Mouse (Mus musculus): ENCODE data around the gene Mest. TPM values are rescaled to one million over a fixed set of nuclear protein-coding genes. Genes with fewer than 3 reads are reported as not detected.

The Mest gene
- polyA plus RNA-seq, 1 experiment from 2014 or later = 464 TPM

DNA sequence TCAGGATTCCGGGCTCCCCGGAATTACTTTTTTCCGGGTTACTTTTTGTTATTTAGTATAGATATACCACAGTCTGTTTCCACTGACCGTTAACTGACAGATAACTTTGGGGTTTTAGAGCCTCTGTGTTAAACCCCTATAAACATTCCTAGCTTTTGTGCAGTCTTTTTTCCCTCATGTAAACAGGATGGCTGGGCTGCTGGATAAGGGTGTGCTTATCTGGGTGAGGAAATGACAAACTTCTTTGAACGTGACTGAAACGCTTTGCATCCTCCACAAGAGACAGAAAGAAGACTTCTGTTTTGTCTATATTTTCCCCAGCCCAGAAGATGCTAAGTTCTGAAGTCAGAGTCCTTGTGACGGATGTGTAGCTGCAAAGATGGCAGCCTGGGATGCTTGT is 10.9 kb upstream of the Mest start:
- peaks cover 13% of the 10 kb centered on the region; the same call in 1 of the 2 replicates for H3K4me1 ChIP-seq (ENCODE audit: control insufficient read depth, insufficient read depth, low read length)
- H3K4me2 ChIP-seq (ENCODE audit: low read length) = no peak overlapping the region
- H3K9me3 ChIP-seq (replicated peaks; ENCODE audit: control insufficient read depth, low read length) = no peaks in the 10 kb centered on the region
- ATAC-seq = no peak
- H3K36me3 ChIP-seq (ENCODE audit: control insufficient read depth, insufficient read depth, low read length) = no peaks in the 10 kb centered on the region
- no peaks in the 10 kb centered on the region for H3K27me3 ChIP-seq (replicated peaks; ENCODE audit: control insufficient read depth, insufficient read depth, low read length)
- no peak overlapping the region for H3K4me3 ChIP-seq (ENCODE audit: low read depth, low read length)
- no peak overlapping the region for H3K9ac ChIP-seq (ENCODE audit: low read length)
- H3K27ac ChIP-seq (ENCODE audit: low read depth, low read length) = no peak overlapping the region
- 74% methylated on average over 7 of the region's 7 CpGs for WGBS
- DNase-seq (ENCODE audit: low spot score) = no peak

DNA sequence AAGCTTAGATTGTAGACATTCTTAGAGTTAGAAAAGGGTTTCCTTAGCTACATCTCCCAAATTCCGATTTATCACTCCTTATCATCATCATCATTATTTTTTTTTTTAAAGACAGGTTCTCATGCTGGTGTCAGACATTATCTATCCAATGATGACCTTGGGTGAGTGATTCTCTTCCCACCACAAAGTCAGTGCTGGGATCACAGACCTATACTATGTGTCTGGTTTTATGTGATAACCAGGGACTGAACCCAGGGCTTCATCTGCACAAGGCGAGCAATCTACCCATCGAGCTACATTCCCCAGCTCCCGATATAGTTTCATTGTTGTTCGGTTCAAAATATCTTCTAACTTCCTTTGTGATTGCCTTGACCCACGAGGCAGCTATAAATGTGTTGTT is 9.9 kb upstream of the Mest start:
- DNase-seq (ENCODE audit: low spot score) (no peak), ATAC-seq (no peak)
- no peak overlapping the region for H3K27ac ChIP-seq (ENCODE audit: low read depth, low read length)
- 90% methylated on average over 6 of the region's 6 CpGs for WGBS
- H3K4me3 ChIP-seq (ENCODE audit: low read depth, low read length) = no peak overlapping the region
- no peaks in the 10 kb centered on the region for H3K27me3 ChIP-seq (replicated peaks; ENCODE audit: control insufficient read depth, insufficient read depth, low read length)
- H3K4me2 ChIP-seq (ENCODE audit: low read length) = no peak overlapping the region
- H3K9me3 ChIP-seq (replicated peaks; ENCODE audit: control insufficient read depth, low read length) = no peaks in the 10 kb centered on the region
- no peaks in the 10 kb centered on the region for H3K36me3 ChIP-seq (ENCODE audit: control insufficient read depth, insufficient read depth, low read length)
- no peak overlapping the region for H3K9ac ChIP-seq (ENCODE audit: low read length)
- peaks cover 13% of the 10 kb centered on the region; the same call in 1 of the 2 replicates for H3K4me1 ChIP-seq (ENCODE audit: control insufficient read depth, insufficient read depth, low read length)

DNA sequence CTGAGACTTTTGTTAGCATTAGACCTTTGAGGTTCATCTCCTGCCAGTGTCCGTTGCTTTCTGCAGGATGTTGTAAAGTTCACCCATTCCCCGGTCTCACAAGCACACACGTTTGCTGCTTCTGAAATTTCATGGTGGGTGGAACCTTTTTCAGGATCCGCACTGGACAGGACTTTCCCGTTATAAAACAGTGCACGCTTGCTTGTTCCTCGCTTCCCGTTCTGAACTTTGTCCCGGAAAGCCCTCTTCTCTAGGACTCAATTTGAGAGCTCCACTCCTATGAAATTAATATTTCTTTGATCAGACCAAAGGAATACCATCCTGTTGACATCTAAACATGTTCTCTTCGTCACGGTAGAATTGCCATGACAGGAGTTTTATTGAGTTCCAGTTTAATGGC is 9.5 kb upstream of the Mest start:
- DNase-seq (ENCODE audit: low spot score) (no peak), ATAC-seq (no peak)
- WGBS = 95% methylated on average over 11 of the region's 11 CpGs
- no peaks in the 10 kb centered on the region for H3K27me3 ChIP-seq (replicated peaks; ENCODE audit: control insufficient read depth, insufficient read depth, low read length)
- no peaks in the 10 kb centered on the region for H3K9me3 ChIP-seq (replicated peaks; ENCODE audit: control insufficient read depth, low read length)
- peaks cover 13% of the 10 kb centered on the region; the same call in 1 of the 2 replicates for H3K4me1 ChIP-seq (ENCODE audit: control insufficient read depth, insufficient read depth, low read length)
- no peaks in the 10 kb centered on the region for H3K36me3 ChIP-seq (ENCODE audit: control insufficient read depth, insufficient read depth, low read length)
- H3K4me3 ChIP-seq (ENCODE audit: low read depth, low read length) = no peak overlapping the region
- no peak overlapping the region for H3K4me2 ChIP-seq (ENCODE audit: low read length)
- no peak overlapping the region; the same call in 1 of the 2 replicates for H3K27ac ChIP-seq (ENCODE audit: low read depth, low read length)
- no peak overlapping the region for H3K9ac ChIP-seq (ENCODE audit: low read length)

DNA sequence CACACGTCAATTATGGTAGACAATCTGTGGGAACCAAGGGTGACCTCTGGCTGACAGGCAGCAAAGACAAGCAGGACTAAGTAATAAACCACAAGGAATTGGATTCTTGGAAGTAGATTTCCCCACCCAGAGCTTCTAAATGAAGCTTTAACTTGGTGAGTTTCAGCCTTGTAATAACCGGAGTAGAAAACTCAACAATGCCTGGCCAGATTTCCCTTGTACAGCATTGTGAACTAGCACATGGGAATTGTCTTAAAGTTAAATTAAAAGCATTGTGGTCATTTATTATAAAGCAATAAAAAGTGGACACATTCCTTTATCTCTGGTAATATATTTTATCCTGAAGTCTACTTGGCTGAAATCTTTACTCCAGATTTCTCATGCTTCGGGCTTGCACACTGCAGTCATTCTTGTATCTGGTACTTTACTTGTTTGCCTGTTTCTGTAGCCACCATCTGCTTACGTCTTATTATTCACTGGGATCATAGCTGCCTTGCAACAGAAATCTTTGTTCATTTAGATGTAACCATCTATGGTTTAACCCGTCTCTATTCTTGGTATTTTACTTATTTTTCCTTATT is 8.4 kb upstream of the Mest start:
- H3K9ac ChIP-seq (ENCODE audit: low read length) = no peak overlapping the region
- peaks cover 11% of the 10 kb centered on the region; the same call in 1 of the 2 replicates for H3K4me1 ChIP-seq (ENCODE audit: control insufficient read depth, insufficient read depth, low read length)
- H3K4me3 ChIP-seq (ENCODE audit: low read depth, low read length) = no peak overlapping the region

DNA sequence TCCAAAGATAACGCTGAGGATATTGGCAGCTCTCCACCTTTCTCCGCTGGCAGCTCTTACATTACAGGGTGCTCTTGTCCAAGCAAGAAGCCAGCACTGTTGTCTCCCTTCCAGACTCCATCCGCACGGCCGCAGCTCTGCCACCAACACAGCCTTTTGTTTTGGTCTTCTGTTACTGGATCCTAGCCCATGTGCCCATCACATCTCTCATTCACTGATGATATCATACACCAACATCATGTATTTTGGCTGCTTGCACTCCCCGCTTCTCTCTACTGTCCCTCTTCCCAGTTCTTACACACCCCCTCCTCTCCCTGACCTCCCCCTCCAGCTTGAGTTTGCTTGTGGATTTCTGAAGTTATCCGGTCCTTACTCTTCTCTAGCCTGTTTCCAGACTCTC is 6.6 kb upstream of the Mest start:
- H3K27me3 ChIP-seq (replicated peaks; ENCODE audit: control insufficient read depth, insufficient read depth, low read length) = no peaks in the 10 kb centered on the region
- H3K4me1 ChIP-seq (ENCODE audit: control insufficient read depth, insufficient read depth, low read length) = peaks cover 8% of the 10 kb centered on the region
- WGBS = 46% methylated on average over 7 of the region's 7 CpGs
- H3K9ac ChIP-seq (ENCODE audit: low read length) = no peak overlapping the region
- H3K4me3 ChIP-seq (ENCODE audit: low read depth, low read length) = no peak overlapping the region
- peak; percentile 54 for DNase-seq (ENCODE audit: low spot score)
- no peak overlapping the region for H3K4me2 ChIP-seq (ENCODE audit: low read length)
- no peak overlapping the region for H3K27ac ChIP-seq (ENCODE audit: low read depth, low read length)
- ATAC-seq = peak; percentile 65
- H3K36me3 ChIP-seq (ENCODE audit: control insufficient read depth, insufficient read depth, low read length) = no peaks in the 10 kb centered on the region
- H3K9me3 ChIP-seq (replicated peaks; ENCODE audit: control insufficient read depth, low read length) = no peaks in the 10 kb centered on the region

More for the DNA sequence above, 8.4 kb upstream of the Mest start:
- ATAC-seq = 0 out of 2 replicates have a peak, but pooled peaks have one; percentile 29
- Histone ChIP-seq H3K27me3 (replicated peaks; ENCODE audit: control insufficient read depth, insufficient read depth, low read length) (no peaks in the 10 kb centered on the region), H3K9me3 (replicated peaks; ENCODE audit: control insufficient read depth, low read length) (no peaks in the 10 kb centered on the region), H3K4me2 (ENCODE audit: low read length) (no peak overlapping the region), H3K27ac (ENCODE audit: low read depth, low read length) (no peak overlapping the region), H3K36me3 (ENCODE audit: control insufficient read depth, insufficient read depth, low read length) (no peaks in the 10 kb centered on the region)
- DNase-seq (ENCODE audit: low spot score) = peak; percentile 30
- 66% methylated on average over 5 of the region's 5 CpGs for WGBS

DNA sequence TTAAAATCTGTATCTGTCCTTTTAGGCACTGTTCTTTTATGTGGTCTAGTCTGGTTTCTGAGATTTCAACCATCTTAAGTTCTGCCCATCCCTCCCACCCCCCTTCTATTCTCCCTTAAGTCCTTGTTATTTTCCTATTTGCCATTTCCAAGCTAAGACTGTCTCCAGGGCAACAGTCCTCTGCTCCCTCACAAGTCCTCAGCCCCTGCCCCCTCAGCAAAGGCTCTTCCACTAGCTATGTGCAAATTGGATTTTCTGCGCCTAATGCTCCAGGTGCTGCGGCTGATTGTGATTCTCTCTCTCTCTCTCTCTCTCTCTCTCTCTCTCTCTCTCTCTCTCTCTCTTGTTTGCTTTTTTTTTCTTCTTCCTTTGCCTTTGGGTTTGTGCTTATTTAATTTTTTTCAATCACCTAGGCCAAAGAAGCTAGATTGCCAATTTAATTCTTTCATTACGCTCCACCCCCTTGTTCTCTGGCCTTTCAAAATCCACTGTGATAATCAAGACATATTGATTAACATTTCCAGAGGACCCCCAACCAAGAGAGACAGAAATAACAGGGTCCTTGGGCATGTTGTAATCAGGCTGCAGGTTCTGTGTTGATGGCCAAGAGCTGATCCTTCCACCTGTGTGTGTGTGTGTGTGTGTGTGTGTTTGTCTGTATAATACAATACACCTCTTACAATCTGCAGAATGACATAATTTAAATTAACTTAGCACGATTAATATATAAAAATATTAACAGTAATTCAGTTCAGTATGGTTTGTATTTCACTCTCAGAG is 772 bp upstream of the Mest start:
- Histone ChIP-seq H3K4me1 (ENCODE audit: control insufficient read depth, insufficient read depth, low read length) (peaks cover 8% of the 10 kb centered on the region; the same call in 1 of the 2 replicates), H3K4me3 (ENCODE audit: low read depth, low read length) (no peak overlapping the region), H3K9me3 (replicated peaks; ENCODE audit: control insufficient read depth, low read length) (no peaks in the 10 kb centered on the region), H3K36me3 (ENCODE audit: control insufficient read depth, insufficient read depth, low read length) (no peaks in the 10 kb centered on the region), H3K27me3 (replicated peaks; ENCODE audit: control insufficient read depth, insufficient read depth, low read length) (no peaks in the 10 kb centered on the region), H3K4me2 (ENCODE audit: low read length) (no peak overlapping the region), H3K9ac (ENCODE audit: low read length) (no peak overlapping the region), H3K27ac (ENCODE audit: low read depth, low read length) (peak overlapping the region; percentile 79)
- peak; percentile 81 for ATAC-seq
- DNase-seq (ENCODE audit: low spot score) = peak; percentile 79
- WGBS = 29% methylated on average over 4 of the region's 4 CpGs

DNA sequence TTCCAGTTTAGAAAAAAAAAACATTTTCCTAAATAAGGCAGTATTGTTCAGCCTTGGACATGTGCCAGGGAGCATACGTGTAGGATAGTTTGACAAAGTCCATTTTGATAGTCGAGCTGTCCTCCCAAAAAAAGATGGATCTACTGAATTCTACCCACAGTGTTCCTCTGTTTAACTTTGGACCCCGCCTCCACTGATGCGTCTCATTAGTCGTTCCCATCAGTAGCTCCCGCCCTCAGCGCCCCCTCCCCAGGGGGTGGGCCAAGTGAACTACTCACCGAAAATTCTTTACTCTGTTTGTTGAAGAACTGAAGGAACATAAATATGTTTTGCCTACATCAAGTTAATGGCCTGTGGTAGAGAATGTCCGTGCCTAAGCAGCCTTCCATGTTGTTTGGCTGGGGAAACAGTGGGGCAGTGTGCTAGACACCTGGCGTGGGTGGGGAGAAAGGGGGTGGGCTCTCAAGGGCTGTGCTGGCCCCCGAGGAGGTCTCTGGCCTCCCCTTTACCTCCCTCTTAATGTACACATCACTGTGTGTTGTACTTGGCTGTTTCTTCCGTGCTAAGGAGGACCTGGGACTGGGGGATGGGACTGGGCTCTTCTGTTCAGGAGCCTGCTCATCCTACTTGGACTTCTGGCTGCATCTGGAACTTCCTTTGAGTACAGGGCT is 7.1 kb downstream of the Mest start:
- no peaks in the 10 kb centered on the region for H3K27me3 ChIP-seq (replicated peaks; ENCODE audit: control insufficient read depth, insufficient read depth, low read length)
- H3K9ac ChIP-seq (ENCODE audit: low read length) = no peak overlapping the region
- WGBS = 56% methylated on average over 12 of the region's 12 CpGs
- peaks cover 11% of the 10 kb centered on the region for H3K4me1 ChIP-seq (ENCODE audit: control insufficient read depth, insufficient read depth, low read length)
- no peak overlapping the region for H3K4me3 ChIP-seq (ENCODE audit: low read depth, low read length)
- no peak overlapping the region for H3K27ac ChIP-seq (ENCODE audit: low read depth, low read length)
- H3K9me3 ChIP-seq (replicated peaks; ENCODE audit: control insufficient read depth, low read length) = no peaks in the 10 kb centered on the region
- no peak overlapping the region for H3K4me2 ChIP-seq (ENCODE audit: low read length)
- H3K36me3 ChIP-seq (ENCODE audit: control insufficient read depth, insufficient read depth, low read length) = no peaks in the 10 kb centered on the region
- no peak for ATAC-seq
- no peak for DNase-seq (ENCODE audit: low spot score)

DNA sequence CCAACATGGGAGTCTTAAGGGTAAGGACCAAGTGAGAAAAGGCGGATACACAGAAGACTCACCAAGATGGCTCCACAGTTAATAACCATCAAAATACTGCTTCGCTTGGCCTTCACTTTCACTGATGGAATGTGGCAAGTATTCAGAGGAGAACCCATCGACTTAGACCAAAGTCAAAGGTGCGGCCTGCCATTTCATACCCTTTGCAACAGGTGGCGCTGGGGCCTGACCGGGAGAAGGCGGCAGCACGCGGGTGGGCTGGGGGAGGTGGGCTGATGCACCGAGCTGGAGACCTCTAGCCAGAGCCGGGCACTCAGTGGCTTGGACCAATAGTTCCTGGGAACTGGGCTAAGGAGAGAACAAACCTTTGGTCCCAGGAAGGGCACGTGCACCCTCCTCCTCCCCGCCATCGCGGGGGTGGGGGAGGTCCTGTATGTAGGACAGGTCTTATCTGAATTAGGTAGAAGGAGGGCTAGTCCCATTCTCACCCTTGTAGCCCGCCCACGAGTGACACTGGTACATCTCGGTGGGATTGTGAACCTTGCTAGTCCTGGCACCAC is 9.3 kb downstream of the Mest start:
- H3K9me3 ChIP-seq (replicated peaks; ENCODE audit: control insufficient read depth, low read length) = peaks cover 12% of the 10 kb centered on the region
- no peaks in the 10 kb centered on the region for H3K36me3 ChIP-seq (ENCODE audit: control insufficient read depth, insufficient read depth, low read length)
- no peak for DNase-seq (ENCODE audit: low spot score)
- H3K4me1 ChIP-seq (ENCODE audit: control insufficient read depth, insufficient read depth, low read length) = peaks cover 11% of the 10 kb centered on the region
- 52% methylated on average over 18 of the region's 18 CpGs for WGBS
- H3K27ac ChIP-seq (ENCODE audit: low read depth, low read length) = no peak overlapping the region
- H3K4me3 ChIP-seq (ENCODE audit: low read depth, low read length) = no peak overlapping the region
- ATAC-seq = no peak
- no peak overlapping the region for H3K9ac ChIP-seq (ENCODE audit: low read length)
- H3K27me3 ChIP-seq (replicated peaks; ENCODE audit: control insufficient read depth, insufficient read depth, low read length) = no peaks in the 10 kb centered on the region
- H3K4me2 ChIP-seq (ENCODE audit: low read length) = no peak overlapping the region

All from forebrain, embryonic 14.5 days (tissue).